Mouse (Mus musculus): ENCODE results near the gene Klk1b1. TPM values are rescaled to one million over a fixed set of nuclear protein-coding genes. Genes with fewer than 3 reads are reported as not detected.

Gene Klk1b1
- polyA plus RNA-seq (2016; fragmentation: Nextera tagmentation; extraction: Ambion mirVana): not detected in 2 replicates

GRCm38 (mm10) chr7:43966451-43966850 is at the start of gene Klk1b1:
Gene Klk1b1 (plus strand): TSS chr7:43966751.
- Histone ChIP-seq H3K27ac (no peak within 1 kb of the TSS), H3K9ac (no peak within 1 kb of the TSS), H3K4me2 (replicated peaks) (no peak within 1 kb of the TSS), H3K9me3 (replicated peaks) (no peaks in the 10 kb centered on the region), H3K36me3 (no peaks in the 10 kb centered on the region), H3K4me3 (no peak within 1 kb of the TSS), H3K27me3 (no peaks in the 10 kb centered on the region), H3K4me1 (no peaks in the 10 kb centered on the region)
- 71% methylated on average over 3 of the region's 3 CpGs for WGBS
- no peak for ATAC-seq (ENCODE audit: low FRiP score)

- WGBS: 89% methylated on average over 13 of the region's 13 CpGs
- H3K9me3 ChIP-seq (replicated peaks): no peaks in the 10 kb centered on the region
- no peak overlapping the region for H3K4me2 ChIP-seq (replicated peaks)
- no peak overlapping the region for H3K27ac ChIP-seq
- H3K36me3 ChIP-seq: no peaks in the 10 kb centered on the region
- H3K27me3 ChIP-seq: no peaks in the 10 kb centered on the region
- H3K4me3 ChIP-seq: no peak overlapping the region
- no peaks in the 10 kb centered on the region for H3K4me1 ChIP-seq
- no peak overlapping the region for H3K9ac ChIP-seq
- no peak for ATAC-seq (ENCODE audit: low FRiP score)
These were observed 48.1 kb upstream of the Klk1b1 start for GRCm38 (mm10) chr7:43918426-43918825.

- Histone ChIP-seq H3K27ac (no peak overlapping the region), H3K4me1 (no peaks in the 10 kb centered on the region), H3K4me3 (no peak overlapping the region), H3K4me2 (replicated peaks) (no peak overlapping the region), H3K36me3 (no peaks in the 10 kb centered on the region), H3K9ac (no peak overlapping the region), H3K27me3 (no peaks in the 10 kb centered on the region), H3K9me3 (replicated peaks) (no peaks in the 10 kb centered on the region)
- ATAC-seq (ENCODE audit: low FRiP score): no peak
- 77% methylated on average over 8 of the region's 8 CpGs for WGBS
These were observed 47.7 kb upstream of the Klk1b1 start for GRCm38 (mm10) chr7:43918871-43919270.

GRCm38 (mm10) chr7:43919559-43920451 is 46.7 kb upstream of the Klk1b1 start:
- Histone ChIP-seq H3K36me3 (no peaks in the 10 kb centered on the region), H3K4me1 (no peaks in the 10 kb centered on the region), H3K27ac (no peak overlapping the region), H3K4me2 (replicated peaks) (no peak overlapping the region), H3K27me3 (no peaks in the 10 kb centered on the region), H3K9me3 (replicated peaks) (no peaks in the 10 kb centered on the region), H3K9ac (no peak overlapping the region), H3K4me3 (no peak overlapping the region)
- peak; percentile 86 for ATAC-seq (ENCODE audit: low FRiP score)
- 36% methylated on average over 14 of the region's 14 CpGs for WGBS

- 90% methylated on average over 3 of the region's 3 CpGs for WGBS
- Histone ChIP-seq H3K4me3 (no peak overlapping the region), H3K4me2 (replicated peaks) (no peak overlapping the region), H3K36me3 (no peaks in the 10 kb centered on the region), H3K9me3 (replicated peaks) (no peaks in the 10 kb centered on the region), H3K4me1 (no peaks in the 10 kb centered on the region), H3K27me3 (no peaks in the 10 kb centered on the region), H3K9ac (no peak overlapping the region), H3K27ac (no peak overlapping the region)
- ATAC-seq (ENCODE audit: low FRiP score): no peak
These were observed 46.0 kb upstream of the Klk1b1 start for GRCm38 (mm10) chr7:43920582-43920981.

GRCm38 (mm10) chr7:43921087-43921486 is 45.5 kb upstream of the Klk1b1 start:
- no peak for ATAC-seq (ENCODE audit: low FRiP score)
- 87% methylated on average over 6 of the region's 6 CpGs for WGBS

GRCm38 (mm10) chr7:43921941-43922340 is 44.6 kb upstream of the Klk1b1 start:
- no peaks in the 10 kb centered on the region for H3K9me3 ChIP-seq (replicated peaks)
- 87% methylated on average over 2 of the region's 2 CpGs for WGBS

More at GRCm38 (mm10) chr7:43921087-43921486, 45.5 kb upstream of the Klk1b1 start:
- Histone ChIP-seq H3K9ac (no peak overlapping the region), H3K4me1 (no peaks in the 10 kb centered on the region), H3K4me2 (replicated peaks) (no peak overlapping the region), H3K4me3 (no peak overlapping the region), H3K9me3 (replicated peaks) (no peaks in the 10 kb centered on the region), H3K27ac (no peak overlapping the region), H3K27me3 (no peaks in the 10 kb centered on the region), H3K36me3 (no peaks in the 10 kb centered on the region)

GRCm38 (mm10) chr7:43925985-43926384 is 40.6 kb upstream of the Klk1b1 start:
- Histone ChIP-seq H3K9ac (no peak overlapping the region), H3K9me3 (replicated peaks) (no peaks in the 10 kb centered on the region), H3K4me1 (no peaks in the 10 kb centered on the region), H3K4me2 (replicated peaks) (no peak overlapping the region), H3K36me3 (no peaks in the 10 kb centered on the region), H3K27ac (no peak overlapping the region), H3K27me3 (no peaks in the 10 kb centered on the region), H3K4me3 (no peak overlapping the region)
- no peak for ATAC-seq (ENCODE audit: low FRiP score)
- 59% methylated on average over 5 of the region's 5 CpGs for WGBS

More at GRCm38 (mm10) chr7:43921941-43922340, 44.6 kb upstream of the Klk1b1 start:
- H3K27ac ChIP-seq: no peak overlapping the region
- no peaks in the 10 kb centered on the region for H3K4me1 ChIP-seq
- no peaks in the 10 kb centered on the region for H3K36me3 ChIP-seq
- H3K4me2 ChIP-seq (replicated peaks): no peak overlapping the region
- ATAC-seq (ENCODE audit: low FRiP score): no peak
- no peak overlapping the region for H3K9ac ChIP-seq
- no peak overlapping the region for H3K4me3 ChIP-seq
- H3K27me3 ChIP-seq: no peaks in the 10 kb centered on the region

GRCm38 (mm10) chr7:43928521-43928920 is 38.0 kb upstream of the Klk1b1 start:
- no peaks in the 10 kb centered on the region for H3K36me3 ChIP-seq
- no peaks in the 10 kb centered on the region for H3K27me3 ChIP-seq
- H3K4me2 ChIP-seq (replicated peaks): no peak overlapping the region
- H3K27ac ChIP-seq: no peak overlapping the region
- 48% methylated on average over 4 of the region's 4 CpGs for WGBS
- no peak for ATAC-seq (ENCODE audit: low FRiP score)
- no peaks in the 10 kb centered on the region for H3K9me3 ChIP-seq (replicated peaks)
- no peaks in the 10 kb centered on the region for H3K4me1 ChIP-seq
- H3K4me3 ChIP-seq: no peak overlapping the region
- H3K9ac ChIP-seq: no peak overlapping the region

- ATAC-seq (ENCODE audit: low FRiP score): no peak
- no peaks in the 10 kb centered on the region for H3K4me1 ChIP-seq
- 65% methylated on average over 4 of the region's 4 CpGs for WGBS
- no peak overlapping the region for H3K4me2 ChIP-seq (replicated peaks)
- no peak overlapping the region for H3K4me3 ChIP-seq
- no peaks in the 10 kb centered on the region for H3K36me3 ChIP-seq
- H3K27me3 ChIP-seq: no peaks in the 10 kb centered on the region
- no peak overlapping the region for H3K27ac ChIP-seq
- H3K9ac ChIP-seq: no peak overlapping the region
- H3K9me3 ChIP-seq (replicated peaks): no peaks in the 10 kb centered on the region
These were observed 34.2 kb upstream of the Klk1b1 start for GRCm38 (mm10) chr7:43932337-43932736.

GRCm38 (mm10) chr7:43933440-43933839 is 33.1 kb upstream of the Klk1b1 start, which contains the start of gene Klk15:
Gene Klk15 (plus strand): TSS chr7:43933740.
- WGBS: 87% methylated on average over 3 of the region's 3 CpGs
- no peak within 1 kb of the TSS for H3K9ac ChIP-seq

GRCm38 (mm10) chr7:43934747-43935146 is 31.8 kb upstream of the Klk1b1 start:
- WGBS: 64% methylated on average over 3 of the region's 3 CpGs
- no peak overlapping the region for H3K9ac ChIP-seq
- no peak overlapping the region for H3K4me2 ChIP-seq (replicated peaks)
- ATAC-seq (ENCODE audit: low FRiP score): no peak
- H3K36me3 ChIP-seq: no peaks in the 10 kb centered on the region
- H3K9me3 ChIP-seq (replicated peaks): no peaks in the 10 kb centered on the region
- H3K27me3 ChIP-seq: no peaks in the 10 kb centered on the region
- H3K4me1 ChIP-seq: no peaks in the 10 kb centered on the region
- H3K4me3 ChIP-seq: no peak overlapping the region
- H3K27ac ChIP-seq: no peak overlapping the region

More at GRCm38 (mm10) chr7:43933440-43933839, 33.1 kb upstream of the Klk1b1 start, which contains the start of gene Klk15:
- ATAC-seq (ENCODE audit: low FRiP score): no peak
- Histone ChIP-seq H3K27me3 (no peaks in the 10 kb centered on the region), H3K9me3 (replicated peaks) (no peaks in the 10 kb centered on the region), H3K4me1 (no peaks in the 10 kb centered on the region), H3K4me2 (replicated peaks) (no peak within 1 kb of the TSS), H3K27ac (no peak within 1 kb of the TSS), H3K4me3 (no peak within 1 kb of the TSS), H3K36me3 (no peaks in the 10 kb centered on the region)

GRCm38 (mm10) chr7:43936551-43936950 is 30.0 kb upstream of the Klk1b1 start:
- Histone ChIP-seq H3K4me2 (replicated peaks) (no peak overlapping the region), H3K4me1 (no peaks in the 10 kb centered on the region), H3K9me3 (replicated peaks) (no peaks in the 10 kb centered on the region), H3K4me3 (no peak overlapping the region), H3K27me3 (no peaks in the 10 kb centered on the region), H3K36me3 (no peaks in the 10 kb centered on the region), H3K27ac (no peak overlapping the region), H3K9ac (no peak overlapping the region)
- WGBS: 86% methylated on average over 14 of the region's 14 CpGs
- ATAC-seq (ENCODE audit: low FRiP score): no peak

Data from hindbrain, embryonic 12.5 days (tissue).